Mouse (Mus musculus) brain, embryonic 18.5 days (tissue): ENCODE results near the gene Stil.

Experiments
- DNase-seq: peaks from one replicate; pipeline ENCODE4 v3.0.0-alpha.2; 2012; ENCODE audit warnings: low read depth, low spot score

The Stil gene

DNA sequence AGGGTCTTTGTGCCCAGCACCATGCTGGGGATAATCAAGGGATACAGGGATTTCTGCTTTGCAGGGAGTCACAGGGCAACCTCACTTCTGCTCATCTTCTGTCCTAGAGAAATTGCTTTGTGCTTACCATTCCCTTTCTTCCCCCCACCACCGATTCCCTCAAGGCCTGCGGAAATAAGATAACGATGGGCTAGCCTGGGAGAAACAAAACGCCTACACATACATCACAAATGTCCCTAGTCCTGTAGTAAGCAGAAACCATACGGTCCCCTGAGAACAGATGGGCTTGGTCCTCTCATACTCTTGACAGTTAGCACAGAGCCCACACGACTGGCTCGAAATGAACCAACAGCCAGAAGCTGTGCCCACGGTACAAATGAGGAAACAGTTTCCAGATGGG lies 48.2 kb downstream of the Stil start:
- DNase-seq, result no peak

GRCm38 (mm10) chr4:115051245-115051644 lies 51.3 kb downstream of the Stil start:
- DNase-seq, result no peak

DNA sequence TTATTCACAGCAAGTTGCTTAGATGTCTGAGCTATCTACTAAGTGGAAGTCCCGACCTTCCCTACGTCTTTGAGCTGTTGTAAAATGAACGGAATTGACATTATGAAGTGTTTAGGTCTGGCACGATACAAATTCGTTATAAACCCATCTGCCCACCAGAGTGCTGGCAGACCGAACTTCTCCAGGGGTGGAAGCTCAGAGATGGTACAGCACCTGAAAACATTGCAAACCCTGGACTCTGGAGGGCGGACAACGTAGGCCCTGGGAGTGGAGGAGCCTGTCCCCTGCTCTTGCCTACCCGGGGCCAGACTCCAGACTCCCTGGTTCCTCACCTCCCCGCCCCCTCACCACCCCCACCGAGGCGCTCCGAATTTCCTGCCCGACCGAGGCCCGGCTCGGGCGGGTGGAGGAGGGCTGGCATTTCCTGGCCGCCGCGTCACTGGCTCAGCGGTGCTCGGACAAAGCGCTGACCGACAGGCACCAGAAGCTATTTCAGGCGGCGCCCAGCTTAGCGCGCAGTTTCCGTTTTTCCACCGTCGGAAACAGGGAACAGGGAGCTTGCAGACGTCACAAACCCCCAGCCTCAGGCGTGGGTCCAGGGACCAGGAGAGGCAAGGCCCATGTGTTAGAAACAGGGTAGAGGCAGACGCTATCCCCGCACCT lies 52.5 kb downstream of the Stil start:
- no peak for DNase-seq

GRCm38 (mm10) chr4:115055044-115055443 lies 55.1 kb downstream of the Stil start:
- DNase-seq, result no peak

- DNase-seq, result no peak
Observed at GRCm38 (mm10) chr4:115055691-115056090, 55.7 kb downstream of the Stil start.

- DNase-seq, result no peak
Observed at GRCm38 (mm10) chr4:115056371-115056920, 56.5 kb downstream of the Stil start, which contains the start of gene Tal1. Gene Tal1 (plus strand): TSS chr4:115056426.

DNA sequence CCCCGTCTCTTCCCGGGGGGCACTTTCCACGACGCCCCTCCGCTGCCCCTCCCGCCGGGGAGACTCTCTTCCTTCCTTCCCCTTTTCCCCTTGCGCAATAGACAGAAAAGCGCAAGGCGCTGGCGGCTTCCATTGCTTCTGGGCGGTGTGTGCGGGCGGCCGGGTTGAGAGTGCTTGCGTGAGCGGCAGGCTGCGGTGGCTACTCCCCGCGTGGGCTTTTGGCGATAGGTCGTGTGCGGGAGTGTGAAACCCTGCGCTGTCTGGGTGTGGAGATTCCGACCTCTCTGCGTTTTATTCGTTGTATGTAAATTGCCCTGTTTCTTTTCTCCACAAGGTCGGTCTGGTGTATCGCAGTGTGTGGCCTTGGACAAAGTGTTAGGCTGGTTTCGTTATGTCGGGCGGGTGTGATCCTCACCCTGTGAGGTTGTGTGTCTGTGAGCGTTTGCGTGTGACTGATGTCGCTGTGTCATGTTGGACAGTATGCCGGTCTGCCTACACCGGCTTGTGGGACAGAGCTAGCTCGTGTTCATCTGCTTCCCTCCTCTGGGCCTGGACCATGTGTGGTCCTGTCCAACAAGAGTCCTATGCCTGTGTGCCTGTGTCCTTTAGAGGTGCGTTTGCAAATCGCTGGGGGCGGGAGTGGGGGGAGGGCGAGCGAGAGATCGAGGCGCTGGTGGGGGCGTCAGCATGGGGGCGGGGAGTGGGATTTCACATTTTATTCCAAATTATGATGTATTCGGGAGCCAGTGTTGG lies 57.1 kb downstream of the Stil start:
- no peak for DNase-seq

- DNase-seq, result no peak
Observed at GRCm38 (mm10) chr4:115057674-115058316, 57.8 kb downstream of the Stil start.

- no peak for DNase-seq
Observed at GRCm38 (mm10) chr4:115058317-115058761, 58.4 kb downstream of the Stil start.

GRCm38 (mm10) chr4:115058871-115059590 lies 59.1 kb downstream of the Stil start:
- DNase-seq, result no peak

GRCm38 (mm10) chr4:115059871-115060270 lies 59.9 kb downstream of the Stil start:
- no peak for DNase-seq

- no peak for DNase-seq
Observed at GRCm38 (mm10) chr4:115060753-115061152, 60.8 kb downstream of the Stil start.

- DNase-seq, result no peak
Observed at GRCm38 (mm10) chr4:115062540-115062874, 62.5 kb downstream of the Stil start.

GRCm38 (mm10) chr4:115062875-115063517 lies 63.0 kb downstream of the Stil start:
- no peak for DNase-seq

DNA sequence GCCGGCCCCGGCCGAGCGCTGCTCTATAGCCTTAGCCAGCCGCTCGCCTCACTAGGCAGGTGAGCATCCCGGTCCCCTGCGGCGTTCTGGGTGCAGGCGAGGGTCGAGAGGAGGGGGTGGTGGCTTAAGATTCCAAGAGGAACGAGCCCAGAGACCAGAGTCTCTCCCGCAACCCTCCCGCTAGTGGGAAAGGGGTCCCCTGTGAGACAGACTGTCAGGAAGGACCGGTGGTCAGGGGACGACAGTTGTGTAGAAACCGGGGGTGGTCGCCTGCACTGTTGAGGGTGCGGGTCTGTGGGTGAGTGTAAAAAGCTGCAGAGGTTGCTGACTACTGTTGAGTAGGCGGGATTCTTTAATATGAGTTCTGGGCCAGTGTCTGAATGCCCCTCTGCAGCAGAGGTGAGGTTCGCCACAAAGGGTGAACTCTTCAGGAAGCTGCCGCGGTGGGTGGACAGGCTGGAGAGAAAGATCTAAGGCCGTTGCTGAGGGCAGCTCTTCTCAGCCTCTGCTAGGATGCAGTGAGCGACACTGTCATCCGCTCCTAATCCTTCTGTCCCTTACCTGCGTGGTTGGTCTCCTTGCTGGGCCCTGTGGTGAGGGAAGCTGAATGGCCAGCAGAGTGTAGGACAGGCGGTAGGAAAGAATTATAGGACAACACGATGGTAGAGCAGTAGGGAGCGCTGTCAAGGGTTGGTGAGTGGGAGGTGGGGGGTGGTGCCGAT lies 63.7 kb downstream of the Stil start:
- DNase-seq, result no peak

- DNase-seq, result no peak
Observed at GRCm38 (mm10) chr4:115071668-115072067, 71.7 kb downstream of the Stil start.

- no peak for DNase-seq
Observed at GRCm38 (mm10) chr4:115074789-115075188, 74.8 kb downstream of the Stil start.

GRCm38 (mm10) chr4:115075204-115075915 lies 75.4 kb downstream of the Stil start:
- no peak for DNase-seq

DNA sequence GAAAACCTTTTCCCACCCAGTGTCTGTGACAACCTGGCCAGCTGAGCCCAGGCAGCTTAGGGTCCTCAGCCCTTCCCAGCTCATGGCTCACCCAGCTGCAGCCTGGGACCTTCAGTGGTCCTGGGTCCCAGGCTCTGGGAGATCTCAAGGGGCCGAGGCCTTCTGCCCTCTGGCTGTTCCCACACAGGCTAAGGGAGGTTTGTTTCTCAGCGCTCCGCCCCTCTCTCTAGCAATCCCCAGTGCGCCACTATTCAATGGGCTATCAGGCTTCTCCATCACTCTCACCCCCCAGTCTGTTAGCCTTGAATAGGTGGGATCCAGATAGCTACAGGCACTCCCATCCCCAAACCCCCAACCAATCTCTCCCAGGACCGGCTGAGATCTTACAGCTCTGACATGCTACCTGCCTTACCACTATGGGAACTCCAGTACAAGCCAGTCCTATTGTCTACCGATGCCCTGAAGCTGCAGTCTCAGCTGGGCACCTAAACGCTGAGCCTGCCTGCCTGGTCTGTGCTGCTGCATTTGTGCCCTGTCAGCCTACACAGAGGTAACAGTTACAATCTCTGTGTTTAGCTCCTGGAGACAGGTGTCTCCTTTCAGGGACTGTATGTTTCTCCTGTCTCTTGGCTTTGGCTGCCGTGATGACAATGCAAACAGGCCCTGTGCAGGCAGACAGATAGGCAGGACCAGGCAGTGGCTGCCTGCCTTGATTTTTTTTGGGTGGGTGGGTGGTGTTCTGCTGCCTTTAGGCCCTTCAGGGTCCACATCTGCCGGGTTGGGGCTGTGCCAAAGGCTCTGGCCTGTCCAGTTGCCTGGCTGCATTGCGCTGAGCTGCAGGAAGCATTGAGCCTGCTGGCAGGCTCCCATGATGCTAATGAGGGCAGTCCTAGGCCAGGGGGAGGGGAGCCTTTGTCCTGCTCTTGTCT lies 79.2 kb downstream of the Stil start:
- DNase-seq, result no peak
